Mouse (Mus musculus) forebrain, embryonic 15.5 days (tissue): ENCODE measurements around the gene Kcnk16. TPM values are rescaled to one million over a fixed set of nuclear protein-coding genes. Genes with fewer than 3 reads are reported as not detected.

Experiments
- ATAC-seq: fragments of 200-750 bp; cut with Nextera tagmentation; replicated peaks from 2 replicates; pipeline ENCODE4 v1.8.0; 2017; ENCODE audit warnings: mild to moderate bottlenecking, moderate TSS enrichment, moderate library complexity
- H3K27ac ChIP-seq: fragments of 300-500 bp; sonication (generic); replicated peaks from 2 replicates; pipeline ENCODE4 v1.5.1; 2015; ENCODE audit warnings: mild to moderate bottlenecking, inconsistent platforms
- H3K27me3 ChIP-seq: fragments of 300-500 bp; sonication (generic); 2 replicates; pipeline ENCODE4 v1.6.1; 2015; ENCODE audit warnings: inconsistent platforms
- H3K36me3 ChIP-seq: fragments of 300-500 bp; sonication (generic); 2 replicates; pipeline ENCODE4 v1.6.1; 2015; ENCODE audit warnings: mild to moderate bottlenecking, inconsistent platforms
- H3K4me1 ChIP-seq: fragments of 300-500 bp; sonication (generic); 2 replicates; pipeline ENCODE4 v1.6.1; 2015; ENCODE audit warnings: inconsistent platforms
- H3K4me2 ChIP-seq: fragments of 300-500 bp; sonication (generic); replicated peaks from 2 replicates; pipeline ENCODE4 v1.6.1; 2015; ENCODE audit warnings: mild to moderate bottlenecking, inconsistent platforms
- H3K4me3 ChIP-seq: fragments of 300-500 bp; sonication (generic); 2 replicates; pipeline ENCODE4 v1.5.1; 2015; ENCODE audit warnings: mild to moderate bottlenecking, inconsistent platforms
- H3K9ac ChIP-seq: fragments of 300-500 bp; sonication (generic); replicated peaks from 2 replicates; pipeline ENCODE4 v1.6.1; 2015; ENCODE audit warnings: mild to moderate bottlenecking, inconsistent platforms
- H3K9me3 ChIP-seq: fragments of 300-500 bp; sonication (generic); 2 replicates; pipeline ENCODE4 v1.6.1; 2016; ENCODE audit warnings: inconsistent platforms
- WGBS: fragments of 180-500 bp; shearing (Covaris S2); methylation state at CpG from one replicate; pipeline ENCODE4 v1.1.7; 2015; ENCODE audit warnings: mixed read lengths; 5-methylcytosine and 5-hydroxymethylcytosine counted together
- polyA plus RNA-seq: library from polyadenylated mRNA; unstranded; fragments of >200 nt; fragmentation: Nextera tagmentation; extraction: Ambion mirVana; gene quantifications from 2 replicates; pipeline ENCODE4 v1.2.1, GENCODE M21; 2015

Gene Kcnk16
- polyA plus RNA-seq, 1 experiment from 2014 or later = not detected

- Histone ChIP-seq H3K27ac (no peak overlapping the region), H3K4me3 (no peak overlapping the region), H3K27me3 (no peaks in the 10 kb centered on the region), H3K9me3 (no peaks in the 10 kb centered on the region), H3K36me3 (no peaks in the 10 kb centered on the region), H3K4me2 (no peak overlapping the region), H3K9ac (no peak overlapping the region), H3K4me1 (no peaks in the 10 kb centered on the region)
- WGBS = 34% methylated on average over 9 of the region's 9 CpGs
- ATAC-seq = no peak
Observed at GRCm38 (mm10) chr14:20211754-20212601, 57.0 kb downstream of the Kcnk16 start.

Other genes with a start within 250 kb of the Kcnk16 start
- 15.0 and 15.4 TPM in 2 replicates for gene Saysd1, start 130.7 kb downstream of the Kcnk16 start, polyA plus RNA-seq
- 3.3 TPM in 2 replicates for gene Kcnk5, start 87.4 kb downstream of the Kcnk16 start, polyA plus RNA-seq
- gene Nudt13, start 25.5 kb upstream of the Kcnk16 start, polyA plus RNA-seq = 16.8 and 18.1 TPM in 2 replicates
- 50.1 and 54.9 TPM in 2 replicates for gene Ecd, start 78.9 kb upstream of the Kcnk16 start, polyA plus RNA-seq
- gene Fam149b, start 79.0 kb upstream of the Kcnk16 start, polyA plus RNA-seq = 42.3 and 43.3 TPM in 2 replicates
- gene Dnajc9, start 119.7 kb upstream of the Kcnk16 start, polyA plus RNA-seq = 186 and 196 TPM in 2 replicates
- gene Mrps16, start 124.4 kb upstream of the Kcnk16 start, polyA plus RNA-seq = 55.8 and 58.2 TPM in 2 replicates
- gene Cfap70, start 183.0 kb upstream of the Kcnk16 start, polyA plus RNA-seq = 2.1 and 3.0 TPM in 2 replicates
- 14.1 and 15.8 TPM in 2 replicates for gene Anxa7, start 210.9 kb upstream of the Kcnk16 start, polyA plus RNA-seq
- gene Mss51, start 227.7 kb upstream of the Kcnk16 start, polyA plus RNA-seq = 0.62 and 0.84 TPM in 2 replicates